Mouse (Mus musculus): Measurements from ENCODE around the gene C530008M17Rik. TPM values are rescaled to one million over a fixed set of nuclear protein-coding genes. Genes with fewer than 3 reads are reported as not detected.

Gene C530008M17Rik
- 10.6 and 11.1 TPM in 2 replicates for polyA plus RNA-seq (2015; fragmentation: Nextera tagmentation; extraction: Ambion mirVana)

GRCm38 (mm10) chr5:76656212-76656611, at the start of gene C530008M17Rik:
Gene C530008M17Rik (plus strand): TSS chr5:76656512.
- Histone ChIP-seq H3K4me3 (ENCODE audit: low read length) (peak within 1 kb of the TSS; percentile 83), H3K9ac (ENCODE audit: low read depth, low read length) (peak within 1 kb of the TSS; percentile 92), H3K4me1 (ENCODE audit: control insufficient read depth, insufficient read depth, low read length) (0 out of 2 replicates have a peak, but pooled peaks cover 3% of the 10 kb centered on the region), H3K36me3 (ENCODE audit: control insufficient read depth, insufficient read depth, low read length) (no peaks in the 10 kb centered on the region), H3K27ac (ENCODE audit: low read length) (no peak within 1 kb of the TSS), H3K27me3 (replicated peaks; ENCODE audit: control insufficient read depth, insufficient read depth, low read length) (no peaks in the 10 kb centered on the region), H3K9me3 (ENCODE audit: control insufficient read depth, low read length) (no peaks in the 10 kb centered on the region), H3K4me2 (ENCODE audit: low read depth, low read length) (peak within 1 kb of the TSS; percentile 95)
- 89% methylated on average over 2 of the region's 2 CpGs for WGBS
- ATAC-seq = no peak

- H3K4me1 ChIP-seq (ENCODE audit: control insufficient read depth, insufficient read depth, low read length) = no peaks in the 10 kb centered on the region
- H3K9ac ChIP-seq (ENCODE audit: low read depth, low read length) = no peak overlapping the region
- no peak overlapping the region for H3K4me3 ChIP-seq (ENCODE audit: low read length)
- 81% methylated on average over 8 of the region's 8 CpGs for WGBS
- H3K9me3 ChIP-seq (ENCODE audit: control insufficient read depth, low read length) = no peaks in the 10 kb centered on the region
- H3K27me3 ChIP-seq (replicated peaks; ENCODE audit: control insufficient read depth, insufficient read depth, low read length) = no peaks in the 10 kb centered on the region
- peak; percentile 97 for ATAC-seq
- H3K36me3 ChIP-seq (ENCODE audit: control insufficient read depth, insufficient read depth, low read length) = peaks cover 6% of the 10 kb centered on the region; the same call in 1 of the 2 replicates
- H3K27ac ChIP-seq (ENCODE audit: low read length) = peak overlapping the region; percentile 74
- no peak overlapping the region for H3K4me2 ChIP-seq (ENCODE audit: low read depth, low read length)
Observed at GRCm38 (mm10) chr5:76609702-76610370, 46.5 kb upstream of the C530008M17Rik start.

- no peak overlapping the region for H3K27ac ChIP-seq (ENCODE audit: low read length)
- H3K27me3 ChIP-seq (replicated peaks; ENCODE audit: control insufficient read depth, insufficient read depth, low read length) = no peaks in the 10 kb centered on the region
- H3K9me3 ChIP-seq (ENCODE audit: control insufficient read depth, low read length) = no peaks in the 10 kb centered on the region
- no peak overlapping the region for H3K4me2 ChIP-seq (ENCODE audit: low read depth, low read length)
- ATAC-seq = no peak
- H3K9ac ChIP-seq (ENCODE audit: low read depth, low read length) = no peak overlapping the region
- H3K4me3 ChIP-seq (ENCODE audit: low read length) = no peak overlapping the region
- H3K4me1 ChIP-seq (ENCODE audit: control insufficient read depth, insufficient read depth, low read length) = no peaks in the 10 kb centered on the region
- 66% methylated on average over 6 of the region's 6 CpGs for WGBS
- no peaks in the 10 kb centered on the region; the same call in 1 of the 2 replicates for H3K36me3 ChIP-seq (ENCODE audit: control insufficient read depth, insufficient read depth, low read length)
Observed at GRCm38 (mm10) chr5:76612867-76613499, 43.3 kb upstream of the C530008M17Rik start.

- WGBS = 91% methylated on average over 8 of the region's 8 CpGs
- Histone ChIP-seq H3K9ac (ENCODE audit: low read depth, low read length) (no peak overlapping the region), H3K4me1 (ENCODE audit: control insufficient read depth, insufficient read depth, low read length) (no peaks in the 10 kb centered on the region), H3K9me3 (ENCODE audit: control insufficient read depth, low read length) (no peaks in the 10 kb centered on the region), H3K36me3 (ENCODE audit: control insufficient read depth, insufficient read depth, low read length) (peaks cover 3% of the 10 kb centered on the region; the same call in 1 of the 2 replicates), H3K27ac (ENCODE audit: low read length) (no peak overlapping the region), H3K4me2 (ENCODE audit: low read depth, low read length) (no peak overlapping the region), H3K27me3 (replicated peaks; ENCODE audit: control insufficient read depth, insufficient read depth, low read length) (no peaks in the 10 kb centered on the region), H3K4me3 (ENCODE audit: low read length) (no peak overlapping the region)
- no peak for ATAC-seq
Observed at GRCm38 (mm10) chr5:76615276-76615675, 41.0 kb upstream of the C530008M17Rik start.

DNA sequence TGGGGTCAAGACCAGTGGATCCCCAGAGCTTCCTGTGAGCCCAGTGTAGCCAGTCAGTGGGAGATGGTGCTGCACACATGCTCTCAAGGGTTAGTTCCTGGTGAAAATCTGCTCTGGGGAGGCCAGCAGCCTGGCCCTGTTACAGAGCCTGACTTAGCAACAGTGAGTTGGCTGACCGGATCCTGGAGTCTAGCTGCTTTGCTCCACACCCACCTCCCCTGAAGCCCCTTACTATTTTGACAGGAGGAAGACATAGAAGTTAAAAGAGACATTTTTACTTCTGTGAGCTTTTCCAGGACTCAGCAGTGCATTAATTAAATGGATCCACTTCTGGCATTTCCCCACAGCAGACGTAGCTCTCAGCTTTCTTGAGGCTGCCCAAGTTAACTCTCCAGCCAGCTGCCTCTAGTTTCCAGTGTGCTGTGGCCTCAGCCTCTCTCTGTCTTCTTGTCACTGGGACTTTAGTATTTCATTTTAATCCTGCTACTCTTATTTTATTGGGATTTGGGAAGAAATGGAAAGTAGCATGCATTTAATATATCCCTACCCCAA, 40.0 kb upstream of the C530008M17Rik start:
- 79% methylated on average over 2 of the region's 2 CpGs for WGBS

DNA sequence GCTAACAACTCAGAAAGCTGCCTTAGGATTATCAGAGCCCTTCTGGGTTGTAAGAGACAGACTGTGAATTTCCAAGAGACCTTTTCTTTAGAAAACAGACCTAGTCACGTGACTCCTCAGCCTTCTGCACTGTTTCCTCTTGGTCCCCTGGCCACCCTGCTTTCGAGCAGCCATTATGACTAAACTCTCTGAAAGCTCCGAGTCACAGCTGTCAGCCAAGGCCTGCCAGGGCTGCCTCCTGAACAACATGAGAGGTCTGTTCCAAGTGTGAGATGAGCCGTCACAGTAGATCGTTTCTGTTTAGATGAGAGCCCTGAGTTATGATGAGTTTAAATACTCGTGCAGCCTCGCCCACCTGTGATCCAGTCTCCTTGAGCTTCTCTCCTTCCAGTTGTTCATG, 37.6 kb upstream of the C530008M17Rik start:
- peaks cover 5% of the 10 kb centered on the region; the same call in 1 of the 2 replicates for H3K36me3 ChIP-seq (ENCODE audit: control insufficient read depth, insufficient read depth, low read length)
- 68% methylated on average over 7 of the region's 7 CpGs for WGBS

More for the DNA sequence above, 40.0 kb upstream of the C530008M17Rik start:
- H3K36me3 ChIP-seq (ENCODE audit: control insufficient read depth, insufficient read depth, low read length) = peaks cover 3% of the 10 kb centered on the region; the same call in 1 of the 2 replicates
- H3K9ac ChIP-seq (ENCODE audit: low read depth, low read length) = no peak overlapping the region
- H3K27me3 ChIP-seq (replicated peaks; ENCODE audit: control insufficient read depth, insufficient read depth, low read length) = no peaks in the 10 kb centered on the region
- H3K4me1 ChIP-seq (ENCODE audit: control insufficient read depth, insufficient read depth, low read length) = no peaks in the 10 kb centered on the region
- H3K27ac ChIP-seq (ENCODE audit: low read length) = no peak overlapping the region
- H3K4me2 ChIP-seq (ENCODE audit: low read depth, low read length) = no peak overlapping the region
- no peak for ATAC-seq
- H3K4me3 ChIP-seq (ENCODE audit: low read length) = no peak overlapping the region
- H3K9me3 ChIP-seq (ENCODE audit: control insufficient read depth, low read length) = no peaks in the 10 kb centered on the region

DNA sequence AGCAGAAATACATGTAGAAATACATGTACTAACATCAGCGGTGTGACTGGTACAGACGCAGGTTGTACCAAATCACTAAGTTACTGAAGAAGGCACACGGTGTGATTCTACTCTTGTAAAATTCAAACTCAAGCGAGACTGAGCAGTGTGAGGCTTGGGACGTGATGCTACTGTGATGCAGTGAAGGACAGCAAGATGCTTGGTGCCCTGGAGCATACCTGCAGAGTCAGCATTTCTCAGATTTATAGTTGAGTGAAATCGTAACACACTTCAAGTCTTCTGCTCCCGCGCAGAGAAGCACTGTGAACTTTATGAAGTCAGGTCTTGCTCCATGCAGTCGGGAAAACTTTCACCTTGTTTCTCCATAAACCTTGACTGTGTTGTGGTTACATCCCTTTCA, 32.6 kb upstream of the C530008M17Rik start:
- no peak overlapping the region for H3K27ac ChIP-seq (ENCODE audit: low read length)
- H3K4me2 ChIP-seq (ENCODE audit: low read depth, low read length) = no peak overlapping the region
- H3K27me3 ChIP-seq (replicated peaks; ENCODE audit: control insufficient read depth, insufficient read depth, low read length) = no peaks in the 10 kb centered on the region
- peaks cover 5% of the 10 kb centered on the region; the same call in 1 of the 2 replicates for H3K36me3 ChIP-seq (ENCODE audit: control insufficient read depth, insufficient read depth, low read length)
- H3K9me3 ChIP-seq (ENCODE audit: control insufficient read depth, low read length) = no peaks in the 10 kb centered on the region
- H3K4me1 ChIP-seq (ENCODE audit: control insufficient read depth, insufficient read depth, low read length) = no peaks in the 10 kb centered on the region
- no peak overlapping the region for H3K4me3 ChIP-seq (ENCODE audit: low read length)
- H3K9ac ChIP-seq (ENCODE audit: low read depth, low read length) = no peak overlapping the region
- 96% methylated on average over 9 of the region's 9 CpGs for WGBS
- no peak for ATAC-seq

More for the DNA sequence above, 37.6 kb upstream of the C530008M17Rik start:
- H3K4me1 ChIP-seq (ENCODE audit: control insufficient read depth, insufficient read depth, low read length) = no peaks in the 10 kb centered on the region
- H3K4me3 ChIP-seq (ENCODE audit: low read length) = no peak overlapping the region
- no peak overlapping the region for H3K27ac ChIP-seq (ENCODE audit: low read length)
- H3K9ac ChIP-seq (ENCODE audit: low read depth, low read length) = no peak overlapping the region
- H3K4me2 ChIP-seq (ENCODE audit: low read depth, low read length) = no peak overlapping the region
- no peaks in the 10 kb centered on the region for H3K27me3 ChIP-seq (replicated peaks; ENCODE audit: control insufficient read depth, insufficient read depth, low read length)
- no peak for ATAC-seq
- no peaks in the 10 kb centered on the region for H3K9me3 ChIP-seq (ENCODE audit: control insufficient read depth, low read length)

DNA sequence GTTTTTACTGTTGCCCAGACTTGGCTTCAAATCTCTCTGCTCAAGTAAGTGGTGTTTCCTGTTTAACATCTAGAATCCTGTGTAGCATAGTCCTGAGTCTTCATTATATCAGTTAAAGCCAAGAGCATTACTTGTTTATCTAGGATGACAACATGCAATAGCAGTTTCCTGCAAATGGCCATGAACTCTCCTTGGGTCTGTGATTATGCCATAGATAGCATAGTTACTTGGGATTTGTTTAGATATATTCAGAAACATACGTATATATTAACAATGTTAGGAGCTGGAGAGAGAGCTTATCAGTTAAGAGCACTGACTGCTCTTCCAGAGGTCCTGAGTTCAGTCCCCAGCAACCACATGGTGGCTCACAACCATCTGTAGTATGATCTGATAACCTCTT, 28.5 kb upstream of the C530008M17Rik start:
- H3K4me1 ChIP-seq (ENCODE audit: control insufficient read depth, insufficient read depth, low read length) = no peaks in the 10 kb centered on the region
- WGBS = 61% methylated on average over 1 of the region's 1 CpGs
- H3K4me2 ChIP-seq (ENCODE audit: low read depth, low read length) = no peak overlapping the region
- H3K36me3 ChIP-seq (ENCODE audit: control insufficient read depth, insufficient read depth, low read length) = peaks cover 3% of the 10 kb centered on the region
- no peaks in the 10 kb centered on the region for H3K27me3 ChIP-seq (replicated peaks; ENCODE audit: control insufficient read depth, insufficient read depth, low read length)
- no peaks in the 10 kb centered on the region for H3K9me3 ChIP-seq (ENCODE audit: control insufficient read depth, low read length)
- no peak overlapping the region for H3K4me3 ChIP-seq (ENCODE audit: low read length)
- no peak overlapping the region for H3K27ac ChIP-seq (ENCODE audit: low read length)
- no peak overlapping the region for H3K9ac ChIP-seq (ENCODE audit: low read depth, low read length)
- ATAC-seq = no peak

- no peak for ATAC-seq
- Histone ChIP-seq H3K4me2 (ENCODE audit: low read depth, low read length) (no peak overlapping the region), H3K9ac (ENCODE audit: low read depth, low read length) (no peak overlapping the region), H3K27me3 (replicated peaks; ENCODE audit: control insufficient read depth, insufficient read depth, low read length) (no peaks in the 10 kb centered on the region), H3K9me3 (ENCODE audit: control insufficient read depth, low read length) (no peaks in the 10 kb centered on the region), H3K4me3 (ENCODE audit: low read length) (no peak overlapping the region), H3K4me1 (ENCODE audit: control insufficient read depth, insufficient read depth, low read length) (no peaks in the 10 kb centered on the region), H3K27ac (ENCODE audit: low read length) (no peak overlapping the region), H3K36me3 (ENCODE audit: control insufficient read depth, insufficient read depth, low read length) (peaks cover 5% of the 10 kb centered on the region)
- WGBS = 57% methylated on average over 10 of the region's 10 CpGs
Observed at GRCm38 (mm10) chr5:76634012-76634411, 22.3 kb upstream of the C530008M17Rik start.

All from intestine, embryonic 16.5 days (tissue).